Mouse (Mus musculus) CH12.LX (cell line): Measurements from ENCODE around the gene Rbfox1. TPM values are rescaled to one million over a fixed set of nuclear protein-coding genes. Genes with fewer than 3 reads are reported as not detected.

Experiments
- DNase-seq: peaks from one replicate; pipeline ENCODE4 v3.0.0-alpha.2; 2013; ENCODE audit errors: extremely low read depth
- H3K27ac ChIP-seq: 2 replicates; pipeline ENCODE4 v1.5.1; 2012; ENCODE audit warnings: low read depth, mild to moderate bottlenecking, control low read depth, moderate library complexity; ENCODE audit not compliant: insufficient read depth
- H3K27me3 ChIP-seq: replicated peaks from 2 replicates; pipeline ENCODE3; 2012; ENCODE audit warnings: inconsistent platforms
- H3K36me3 ChIP-seq, 2 experiments: replicated peaks in 1 of 2; 2 replicates each; pipeline versions ENCODE3 to v1.6.1; 2012; ENCODE audit warnings: inconsistent platforms in 1 of 2, low read length in 1 of 2, mild to moderate bottlenecking in 1 of 2, mixed read lengths in 1 of 2, moderate library complexity in 1 of 2; ENCODE audit not compliant: control insufficient read depth in 1 of 2, insufficient read depth in 1 of 2
- H3K4me1 ChIP-seq, 2 experiments: 2 replicates each; pipeline ENCODE4 v1.6.1; 2012; ENCODE audit warnings: inconsistent platforms in 1 of 2, moderate library complexity in 1 of 2; ENCODE audit not compliant: insufficient read depth in 2 of 2, control insufficient read depth in 1 of 2
- H3K4me2 ChIP-seq: 2 replicates; pipeline ENCODE4 v1.6.1; 2012; ENCODE audit warnings: low read depth, mild to moderate bottlenecking, control low read depth; ENCODE audit not compliant: poor library complexity, insufficient read depth, severe bottlenecking
- H3K4me3 ChIP-seq, 3 experiments: fragments of 150-350 bp in 1 of 3; sonication (generic) in 1 of 3; replicated peaks in 1 of 3; 2 replicates each; pipeline versions ENCODE3 to v1.5.1; 2011 to 2012; ENCODE audit warnings: low read depth in 2 of 3, low read length in 2 of 3, mild to moderate bottlenecking in 2 of 3, moderate library complexity in 2 of 3, control low read depth in 1 of 3, improper control_type of control experiment in 1 of 3, inconsistent platforms in 1 of 3, mixed read lengths in 1 of 3; ENCODE audit not compliant: poor library complexity in 1 of 3
- H3K79me2 ChIP-seq: replicated peaks from 2 replicates; pipeline ENCODE4 v1.6.1; 2012; ENCODE audit warnings: mild to moderate bottlenecking, moderate library complexity; ENCODE audit not compliant: control insufficient read depth, poor library complexity, insufficient read depth, severe bottlenecking; ENCODE audit errors: extremely low read depth
- H3K9ac ChIP-seq: 2 replicates; pipeline ENCODE4 v1.6.1; 2012; ENCODE audit warnings: low read depth, mild to moderate bottlenecking, control low read depth, moderate library complexity; ENCODE audit not compliant: insufficient read depth
- H3K9me3 ChIP-seq: replicated peaks from 2 replicates; pipeline ENCODE3; 2012; ENCODE audit warnings: low read length, inconsistent platforms, mixed read lengths
- BHLHE40 ChIP-seq: IDR thresholded peaks from 2 replicates; pipeline ENCODE4 v1.6.1; 2011; ENCODE audit warnings: mild to moderate bottlenecking, low read depth, low read length, improper control_type of control experiment
- CHD1 ChIP-seq: IDR thresholded peaks from 2 replicates; pipeline ENCODE4 v1.6.1; 2012; ENCODE audit warnings: low read depth, low read length, improper control_type of control experiment, inconsistent platforms
- CHD2 ChIP-seq: IDR thresholded peaks from 2 replicates; pipeline ENCODE4 v1.6.1; 2011; ENCODE audit warnings: low read length, improper control_type of control experiment
- CTCF ChIP-seq, 2 experiments: IDR thresholded peaks in 1 of 2; conservative IDR thresholded peaks in 1 of 2; 2 replicates each; pipeline ENCODE4 v1.5.1; 2011 to 2012; ENCODE audit warnings: low read depth in 2 of 2, low read length in 2 of 2, improper control_type of control experiment in 1 of 2, inconsistent platforms in 1 of 2, mild to moderate bottlenecking in 1 of 2, moderate library complexity in 1 of 2
- E2F4 ChIP-seq: IDR thresholded peaks from 2 replicates; pipeline ENCODE4 v1.6.1; 2011; ENCODE audit warnings: low read depth, low read length, improper control_type of control experiment; ENCODE audit not compliant: insufficient replicate concordance
- EP300 ChIP-seq: IDR thresholded peaks from 2 replicates; pipeline ENCODE4 v1.6.1; 2011; ENCODE audit warnings: low read length, improper control_type of control experiment
- GABPA ChIP-seq: IDR thresholded peaks from 2 replicates; pipeline ENCODE4 v1.6.1; 2012; ENCODE audit warnings: low read depth, low read length, improper control_type of control experiment, inconsistent platforms; ENCODE audit not compliant: insufficient replicate concordance
- IRF4 ChIP-seq: IDR thresholded peaks from 2 replicates; pipeline ENCODE4 v1.6.1; 2014; ENCODE audit warnings: low read depth, mild to moderate bottlenecking, inconsistent platforms, low read length, improper control_type of control experiment
- JUN ChIP-seq: IDR thresholded peaks from 2 replicates; pipeline ENCODE4 v1.6.1; 2011; ENCODE audit warnings: low read depth, mild to moderate bottlenecking, low read length, improper control_type of control experiment, moderate library complexity; ENCODE audit not compliant: insufficient read depth
- JUND ChIP-seq: conservative IDR thresholded peaks from 2 replicates; pipeline ENCODE4 v1.6.1; 2011; ENCODE audit warnings: low read depth, low read length, improper control_type of control experiment
- MAFK ChIP-seq: IDR thresholded peaks from 2 replicates; pipeline ENCODE4 v1.6.1; 2011; ENCODE audit warnings: low read length, improper control_type of control experiment; ENCODE audit not compliant: insufficient replicate concordance
- MAX ChIP-seq: IDR thresholded peaks from 2 replicates; pipeline ENCODE4 v1.6.1; 2011; ENCODE audit warnings: low read length, improper control_type of control experiment
- MAZ ChIP-seq: IDR thresholded peaks from 2 replicates; pipeline ENCODE4 v1.6.1; 2012; ENCODE audit warnings: low read depth, mild to moderate bottlenecking, inconsistent platforms, low read length, improper control_type of control experiment, moderate library complexity
- MXI1 ChIP-seq: IDR thresholded peaks from 2 replicates; pipeline ENCODE4 v1.6.1; 2011; ENCODE audit warnings: mild to moderate bottlenecking, low read depth, low read length, improper control_type of control experiment
- NELFE ChIP-seq: IDR thresholded peaks from 2 replicates; pipeline ENCODE4 v1.6.1; 2011; ENCODE audit warnings: low read depth, low read length, improper control_type of control experiment
- NRF1 ChIP-seq: IDR thresholded peaks from 2 replicates; pipeline ENCODE4 v1.6.1; 2014; ENCODE audit warnings: low read depth, mild to moderate bottlenecking, inconsistent platforms, low read length, improper control_type of control experiment, moderate library complexity
- POLR2A ChIP-seq: IDR thresholded peaks from 2 replicates; pipeline ENCODE4 v1.6.1; 2011; ENCODE audit warnings: low read depth, mild to moderate bottlenecking, improper control_type of control experiment, low read length
- POLR2AphosphoS2 ChIP-seq: IDR thresholded peaks from 2 replicates; pipeline ENCODE4 v1.6.1; 2011; ENCODE audit warnings: low read depth, low read length, improper control_type of control experiment
- RCOR1 ChIP-seq: conservative IDR thresholded peaks from 2 replicates; pipeline ENCODE4 v1.6.1; 2012; ENCODE audit warnings: low read depth, mild to moderate bottlenecking, inconsistent platforms, low read length, improper control_type of control experiment
- SIN3A ChIP-seq: IDR thresholded peaks from 2 replicates; pipeline ENCODE4 v1.6.1; 2012; ENCODE audit warnings: low read length, improper control_type of control experiment, inconsistent platforms
- SMC3 ChIP-seq: IDR thresholded peaks from 2 replicates; pipeline ENCODE4 v1.6.1; 2011; ENCODE audit warnings: low read depth, low read length, improper control_type of control experiment
- TBP ChIP-seq: conservative IDR thresholded peaks from 2 replicates; pipeline ENCODE4 v1.6.1; 2011; ENCODE audit warnings: low read depth, low read length, improper control_type of control experiment
- UBTF ChIP-seq: IDR thresholded peaks from 2 replicates; pipeline ENCODE4 v1.6.1; 2012; ENCODE audit warnings: low read depth, mild to moderate bottlenecking, inconsistent platforms, low read length, improper control_type of control experiment, moderate library complexity
- dilution Hi-C: fragments of 300-500 bp; cut with MboI; formaldehyde crosslinking; loops from 2 replicates; pipeline ENCODE4 v1.14.3; 2020; ENCODE audit warnings: low sequenced_read_pairs; ENCODE audit not compliant: extremely low pct_unique_long_range_greater_than_20kb, extremely low pct_ligation_motif_present
- in situ Hi-C: fragments of 300-500 bp; cut with MboI; formaldehyde crosslinking; loops from 3 replicates; pipeline ENCODE4 v1.14.3; 2019; ENCODE audit warnings: low sequenced_read_pairs, low pct_ligation_motif_present, low pct_unique_long_range_greater_than_20kb, mixed read lengths
- polyA plus RNA-seq: library from polyadenylated mRNA; unstranded; fragments of >175 nt; gene quantifications from 2 replicates; pipeline ENCODE4 v1.2.1, GENCODE M21; 2012; ENCODE audit warnings: low read depth; ENCODE audit not compliant: insufficient read length
- total RNA-seq, 2 experiments: library from RNA; depleted of rRNA; stranded (reverse); fragments of 300-350 nt in 1 of 2; fragments of >200 nt in 1 of 2; gene quantifications; 2 replicates each; pipeline ENCODE4 v1.2.3; 2012 to 2014

The Rbfox1 gene
- total and polyA plus RNA-seq, 3 experiments, result not detected

DNA sequence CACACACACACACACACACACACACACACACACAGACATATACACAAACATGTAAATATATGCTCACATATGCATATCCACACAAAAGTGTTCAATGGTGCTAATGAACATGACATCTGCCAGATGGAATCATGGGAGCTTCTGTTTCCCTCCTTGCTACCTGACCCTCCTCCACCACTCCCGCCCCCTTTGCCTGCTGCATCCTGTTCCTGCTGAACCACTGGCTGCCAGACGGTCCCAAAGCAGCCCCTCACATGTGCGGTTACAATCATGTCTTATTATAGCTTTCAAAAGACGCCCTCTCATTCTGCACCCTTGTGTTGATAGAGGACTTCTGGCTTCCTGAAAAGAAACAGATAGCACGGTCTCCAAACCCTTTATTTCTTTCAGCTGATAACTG is 563.1 kb downstream of the Rbfox1 start:
- peaks cover 72% of the 10 kb centered on the region for H3K9me3 ChIP-seq
- H3K27ac ChIP-seq, result no peak overlapping the region
- no peak overlapping the region for H3K9ac ChIP-seq
- no peaks in the 10 kb centered on the region for H3K4me1 ChIP-seq
- no peaks in the 10 kb centered on the region for H3K36me3 ChIP-seq
- TF ChIP-seq TBP, result no peak
- no peak for TF ChIP-seq MAZ
- no peak for TF ChIP-seq UBTF
- no peak for TF ChIP-seq E2F4
- TF ChIP-seq POLR2A, result no peak
- TF ChIP-seq JUND, result no peak
- no peak for TF ChIP-seq RCOR1
- no peak for TF ChIP-seq NELFE
- TF ChIP-seq POLR2AphosphoS2, result no peak
- TF ChIP-seq IRF4, result no peak
- TF ChIP-seq GABPA, result no peak
- TF ChIP-seq CHD2, result no peak
- H3K4me3 ChIP-seq, result no peak overlapping the region
- H3K27me3 ChIP-seq, result no peaks in the 10 kb centered on the region
- dilution Hi-C loops (no loop called here), in situ Hi-C loops (no loop called here)
- DNase-seq, result no peak
- H3K4me2 ChIP-seq, result no peak overlapping the region
- no peaks in the 10 kb centered on the region for H3K79me2 ChIP-seq

DNA sequence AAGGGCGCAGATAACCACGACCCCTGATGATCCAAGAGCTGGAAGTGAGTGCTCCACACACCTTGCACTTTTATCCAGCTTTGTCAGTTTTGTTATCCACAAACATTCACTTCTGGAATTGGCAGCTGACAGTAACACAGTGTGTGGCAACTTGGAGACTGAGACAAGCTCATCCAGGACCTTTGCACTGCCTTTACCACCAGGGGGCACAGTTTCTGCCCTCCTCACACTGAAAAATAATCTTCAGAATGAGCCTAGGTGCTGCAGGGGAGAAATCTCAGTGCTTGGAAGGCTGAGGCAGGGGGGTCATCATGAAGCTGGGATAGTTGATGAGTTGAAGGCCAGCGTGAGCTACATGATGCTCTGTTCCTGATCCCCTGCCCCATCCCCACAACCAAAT is 570.2 kb downstream of the Rbfox1 start:
- in situ Hi-C loops (no loop called here), dilution Hi-C loops (no loop called here)
- DNase-seq, result no peak
- H3K79me2 ChIP-seq, result no peaks in the 10 kb centered on the region
- H3K4me3 ChIP-seq, result no peak overlapping the region
- H3K27ac ChIP-seq, result no peak overlapping the region
- H3K9ac ChIP-seq, result no peak overlapping the region
- H3K27me3 ChIP-seq, result no peaks in the 10 kb centered on the region
- no peak overlapping the region for H3K4me2 ChIP-seq
- peaks cover 80% of the 10 kb centered on the region for H3K9me3 ChIP-seq
- H3K4me1 ChIP-seq, result no peaks in the 10 kb centered on the region
- 0 out of 2 replicates have a peak, but pooled peaks have one; percentile 19 for TF ChIP-seq SMC3
- TF ChIP-seq BHLHE40, result no peak
- peak in 1 of 2 experiments; percentile 34; a peak in 2 of 4 replicates for TF ChIP-seq CTCF (conservative IDR thresholded peaks at IDR 0.05 in 1 of 2, IDR thresholded peaks at IDR 0.05 in 1 of 2; ENCODE audit: low read depth in 2 of 2, low read length in 2 of 2)
- no peak for TF ChIP-seq JUN
- no peaks in the 10 kb centered on the region for H3K36me3 ChIP-seq

DNA sequence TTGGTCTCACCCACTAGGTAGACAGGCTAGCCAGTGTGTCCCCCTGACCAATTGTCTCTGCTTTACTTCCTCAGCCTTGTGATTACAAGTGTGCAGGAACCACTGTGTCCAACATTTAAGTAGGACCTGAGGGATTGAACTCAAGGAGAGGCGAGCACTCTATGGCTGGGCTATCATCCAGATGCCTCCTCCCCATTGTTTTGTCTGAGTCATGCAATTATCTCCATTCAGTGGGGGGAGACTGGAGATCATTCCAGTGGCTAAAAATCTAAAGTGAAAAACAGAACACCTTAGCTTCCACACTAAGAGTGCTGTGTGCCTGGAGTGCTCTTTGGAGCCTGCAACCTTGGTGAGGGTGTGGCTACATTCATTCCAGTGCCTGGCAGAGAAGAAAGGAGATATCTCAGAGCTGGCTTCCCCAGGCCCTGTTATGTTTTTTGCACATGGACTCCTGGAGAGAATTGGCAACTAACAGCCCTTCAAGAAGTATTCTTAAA is 594.0 kb downstream of the Rbfox1 start:
- no peaks in the 10 kb centered on the region for H3K27me3 ChIP-seq
- H3K36me3 ChIP-seq, result no peaks in the 10 kb centered on the region
- no peaks in the 10 kb centered on the region for H3K79me2 ChIP-seq
- no peak for DNase-seq
- H3K4me1 ChIP-seq, result no peaks in the 10 kb centered on the region
- H3K9me3 ChIP-seq, result peaks cover 82% of the 10 kb centered on the region
- H3K4me3 ChIP-seq, result no peak overlapping the region
- no peak for TF ChIP-seq CHD1
- TF ChIP-seq POLR2AphosphoS2, result no peak
- TF ChIP-seq SIN3A, result no peak
- TF ChIP-seq NRF1, result no peak
- no peak for TF ChIP-seq CHD2
- TF ChIP-seq UBTF, result no peak
- no peak for TF ChIP-seq NELFE
- TF ChIP-seq MAX, result no peak
- no peak for TF ChIP-seq EP300
- no peak for TF ChIP-seq TBP
- TF ChIP-seq MAFK, result no peak
- no peak for TF ChIP-seq POLR2A
- TF ChIP-seq JUND, result no peak
- no peak for TF ChIP-seq CTCF (conservative IDR thresholded peaks at IDR 0.05 in 1 of 2, IDR thresholded peaks at IDR 0.05 in 1 of 2; ENCODE audit: low read depth in 2 of 2, low read length in 2 of 2)
- TF ChIP-seq MXI1, result no peak
- no peak overlapping the region for H3K27ac ChIP-seq
- no peak overlapping the region for H3K4me2 ChIP-seq
- in situ Hi-C loops, result no loop called here
- H3K9ac ChIP-seq, result no peak overlapping the region
- dilution Hi-C loops, result no loop called here
